Mouse (Mus musculus) midbrain, embryonic 13.5 days (tissue): Measurements from ENCODE around the gene P4ha2. TPM values are rescaled to one million over a fixed set of nuclear protein-coding genes. Genes with fewer than 3 reads are reported as not detected.

Experiments
- ATAC-seq: fragments of 200-750 bp; cut with Nextera tagmentation; 2 replicates; pipeline ENCODE4 v1.8.0; 2017; ENCODE audit warnings: mild to moderate bottlenecking, moderate TSS enrichment, moderate library complexity
- H3K27ac ChIP-seq: fragments of 300-500 bp; sonication (generic); 2 replicates; pipeline ENCODE4 v1.5.1; 2015; ENCODE audit warnings: inconsistent platforms, mild to moderate bottlenecking, moderate library complexity
- H3K27me3 ChIP-seq: fragments of 300-500 bp; sonication (generic); 2 replicates; pipeline ENCODE4 v1.6.1; 2015; ENCODE audit warnings: mild to moderate bottlenecking, inconsistent platforms
- H3K36me3 ChIP-seq: fragments of 300-500 bp; sonication (generic); 2 replicates; pipeline ENCODE4 v1.6.1; 2015; ENCODE audit warnings: mild to moderate bottlenecking, inconsistent platforms
- H3K4me1 ChIP-seq: fragments of 300-500 bp; sonication (generic); replicated peaks from 2 replicates; pipeline ENCODE4 v1.6.1; 2015; ENCODE audit warnings: inconsistent platforms
- H3K4me2 ChIP-seq: fragments of 300-500 bp; sonication (generic); replicated peaks from 2 replicates; pipeline ENCODE4 v1.6.1; 2015; ENCODE audit warnings: moderate library complexity, mild to moderate bottlenecking, inconsistent platforms
- H3K4me3 ChIP-seq: fragments of 300-500 bp; sonication (generic); replicated peaks from 2 replicates; pipeline ENCODE4 v1.5.1; 2015; ENCODE audit warnings: mild to moderate bottlenecking, inconsistent platforms
- H3K9ac ChIP-seq: fragments of 300-500 bp; sonication (generic); replicated peaks from 2 replicates; pipeline ENCODE4 v1.6.1; 2015; ENCODE audit warnings: mild to moderate bottlenecking, inconsistent platforms
- H3K9me3 ChIP-seq: fragments of 300-500 bp; sonication (generic); 2 replicates; pipeline ENCODE4 v1.6.1; 2016; ENCODE audit warnings: mild to moderate bottlenecking, inconsistent platforms
- WGBS: fragments of 180-500 bp; shearing (Covaris S2); methylation state at CpG from one replicate; pipeline ENCODE4 v1.1.7; 2015; 5-methylcytosine and 5-hydroxymethylcytosine counted together
- polyA plus RNA-seq: library from polyadenylated mRNA; unstranded; fragments of >200 nt; fragmentation: Nextera tagmentation; extraction: Ambion mirVana; gene quantifications from 2 replicates; pipeline ENCODE4 v1.2.1, GENCODE M21; 2015

Gene P4ha2
- polyA plus RNA-seq = 6.0 and 7.8 TPM in 2 replicates

DNA sequence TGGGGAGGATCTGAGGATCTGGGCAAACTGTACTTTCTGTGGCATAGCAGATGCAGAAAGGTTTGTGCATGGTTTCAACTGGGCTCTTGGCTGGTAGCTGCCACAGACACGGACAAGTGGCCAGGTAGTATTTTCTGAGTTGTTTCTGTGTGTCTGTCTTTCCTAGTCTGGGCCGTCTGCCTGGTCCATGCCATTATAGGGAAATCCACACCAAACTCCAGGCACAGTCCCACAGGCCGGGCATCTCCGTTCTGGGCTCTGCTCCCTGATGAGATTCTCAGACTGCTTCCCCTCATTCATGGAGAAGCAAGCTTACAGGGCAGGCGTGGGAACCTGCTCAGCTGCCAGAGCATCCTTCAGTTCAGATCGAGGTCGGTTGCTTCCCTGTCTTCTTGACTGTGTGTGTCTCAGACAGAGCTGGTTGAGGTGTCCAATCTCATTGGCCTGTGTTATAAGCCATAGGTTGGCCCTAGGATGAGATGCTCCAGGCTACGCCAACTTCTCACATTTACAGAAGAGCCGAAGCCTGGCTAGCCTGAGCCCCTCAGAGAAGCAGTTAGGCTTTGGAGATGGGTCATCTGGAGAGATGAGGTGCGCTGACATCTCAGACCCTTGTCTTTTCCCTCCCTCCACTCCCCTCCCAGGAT, at the start of gene P4ha2:
P4ha2 (plus strand) TSS at position 51 of the 647 bp plus-strand sequence.
- Histone ChIP-seq H3K36me3 (no peaks in the 10 kb centered on the region), H3K9me3 (no peaks in the 10 kb centered on the region), H3K4me1 (peaks cover 15% of the 10 kb centered on the region), H3K9ac (peak within 1 kb of the TSS; percentile 75), H3K4me2 (peak within 1 kb of the TSS; percentile 99), H3K4me3 (peak within 1 kb of the TSS; percentile 63), H3K27me3 (peaks cover 25% of the 10 kb centered on the region), H3K27ac (no peak within 1 kb of the TSS)
- WGBS = 49% methylated on average over 10 of the region's 10 CpGs
- ATAC-seq = peak; percentile 67

DNA sequence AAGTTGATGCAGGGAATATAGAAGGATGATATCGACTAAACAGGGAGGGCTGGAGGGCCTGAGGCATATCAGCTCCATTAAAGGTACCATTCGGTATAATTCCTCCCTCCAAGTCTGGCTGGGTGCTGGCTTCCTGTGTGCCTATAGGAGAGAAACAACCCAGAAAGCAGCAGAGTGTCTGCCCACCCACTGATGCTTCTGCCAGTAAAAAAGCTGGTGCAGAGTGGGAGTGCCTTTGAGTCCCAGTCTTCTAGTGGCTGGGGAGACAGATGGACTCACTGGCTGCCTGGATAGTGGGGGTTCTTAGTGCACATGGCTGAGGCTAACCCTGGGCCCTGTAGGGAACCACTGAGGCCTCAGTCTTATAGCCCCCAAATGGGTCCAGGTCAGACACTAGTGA, 49.7 kb upstream of the P4ha2 start:
- Histone ChIP-seq H3K4me2 (no peak overlapping the region), H3K9ac (no peak overlapping the region), H3K4me3 (no peak overlapping the region), H3K36me3 (no peaks in the 10 kb centered on the region), H3K9me3 (no peaks in the 10 kb centered on the region), H3K27ac (no peak overlapping the region), H3K4me1 (no peaks in the 10 kb centered on the region), H3K27me3 (no peaks in the 10 kb centered on the region)
- WGBS = 85% methylated on average over 2 of the region's 2 CpGs
- no peak for ATAC-seq

DNA sequence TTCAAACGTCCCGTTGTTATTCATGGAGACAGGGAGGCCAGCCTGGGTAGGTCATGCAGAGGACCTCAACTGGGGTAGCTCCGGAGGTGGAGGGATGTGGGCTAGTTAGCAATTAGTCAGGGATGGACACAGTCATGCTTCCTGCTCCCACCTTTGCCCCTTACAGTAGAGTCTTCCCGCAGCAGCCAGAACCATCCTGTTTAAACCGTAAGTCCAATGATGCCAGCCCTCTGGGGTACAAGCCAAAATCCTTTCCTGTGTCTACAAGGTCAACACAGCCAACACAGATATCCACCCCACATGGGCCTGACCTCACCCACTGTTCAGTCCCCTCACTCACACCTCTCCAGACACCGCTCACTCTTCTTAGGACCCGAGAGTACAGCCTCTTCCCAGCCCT, 48.7 kb upstream of the P4ha2 start:
- WGBS = 87% methylated on average over 7 of the region's 7 CpGs
- no peak for ATAC-seq
- Histone ChIP-seq H3K27ac (no peak overlapping the region), H3K4me2 (no peak overlapping the region), H3K36me3 (no peaks in the 10 kb centered on the region), H3K9ac (no peak overlapping the region), H3K4me3 (no peak overlapping the region), H3K9me3 (no peaks in the 10 kb centered on the region), H3K4me1 (no peaks in the 10 kb centered on the region), H3K27me3 (no peaks in the 10 kb centered on the region)

DNA sequence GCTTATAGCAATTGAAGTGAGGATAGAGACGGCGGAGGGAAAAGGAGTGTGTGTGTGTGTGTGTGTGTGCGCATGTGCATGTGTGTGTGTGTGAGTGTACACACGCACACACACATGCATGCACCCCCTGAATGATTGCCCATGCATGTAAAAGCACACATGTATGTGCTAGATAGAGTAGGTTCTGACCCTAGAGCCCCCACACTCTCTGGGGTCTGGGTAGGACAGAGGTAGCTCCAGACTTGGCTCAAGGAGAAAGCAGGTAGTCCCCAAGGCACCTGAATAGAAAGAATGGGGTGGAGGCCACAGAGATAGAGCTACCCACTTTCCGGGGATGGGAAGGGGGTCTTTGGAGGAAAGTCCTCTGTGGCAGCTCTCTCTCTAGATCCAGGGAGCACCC, 47.8 kb upstream of the P4ha2 start:
- Histone ChIP-seq H3K9me3 (no peaks in the 10 kb centered on the region), H3K4me3 (no peak overlapping the region), H3K27me3 (no peaks in the 10 kb centered on the region), H3K4me2 (no peak overlapping the region), H3K36me3 (no peaks in the 10 kb centered on the region), H3K27ac (no peak overlapping the region), H3K4me1 (peaks cover under 1% of the 10 kb centered on the region), H3K9ac (no peak overlapping the region)
- 93% methylated on average over 5 of the region's 5 CpGs for WGBS
- ATAC-seq = no peak

DNA sequence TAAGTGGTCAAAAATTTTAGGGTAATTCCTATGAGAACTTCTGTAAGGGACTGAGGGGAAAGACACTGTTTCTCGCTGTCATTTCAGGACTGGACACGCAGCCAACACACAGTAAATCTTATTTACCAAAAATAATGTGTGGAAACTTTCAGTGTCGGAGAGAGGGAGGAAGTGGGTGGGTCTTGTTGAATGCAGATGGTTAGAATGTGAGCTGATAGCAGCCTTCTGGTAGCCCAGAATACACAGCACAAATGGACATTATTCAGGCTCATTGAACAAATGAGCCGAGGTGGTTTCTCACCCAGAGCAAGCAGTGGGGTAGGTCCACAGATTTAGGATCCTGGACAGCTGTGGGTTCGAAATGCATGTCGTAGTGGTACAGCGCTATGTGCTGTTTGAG, 46.8 kb upstream of the P4ha2 start:
- no peak overlapping the region for H3K4me2 ChIP-seq
- H3K4me3 ChIP-seq = no peak overlapping the region
- peaks cover 10% of the 10 kb centered on the region for H3K4me1 ChIP-seq
- no peaks in the 10 kb centered on the region for H3K27me3 ChIP-seq
- 90% methylated on average over 7 of the region's 7 CpGs for WGBS
- no peak for ATAC-seq
- H3K9me3 ChIP-seq = no peaks in the 10 kb centered on the region
- H3K27ac ChIP-seq = no peak overlapping the region
- H3K36me3 ChIP-seq = no peaks in the 10 kb centered on the region
- H3K9ac ChIP-seq = no peak overlapping the region

DNA sequence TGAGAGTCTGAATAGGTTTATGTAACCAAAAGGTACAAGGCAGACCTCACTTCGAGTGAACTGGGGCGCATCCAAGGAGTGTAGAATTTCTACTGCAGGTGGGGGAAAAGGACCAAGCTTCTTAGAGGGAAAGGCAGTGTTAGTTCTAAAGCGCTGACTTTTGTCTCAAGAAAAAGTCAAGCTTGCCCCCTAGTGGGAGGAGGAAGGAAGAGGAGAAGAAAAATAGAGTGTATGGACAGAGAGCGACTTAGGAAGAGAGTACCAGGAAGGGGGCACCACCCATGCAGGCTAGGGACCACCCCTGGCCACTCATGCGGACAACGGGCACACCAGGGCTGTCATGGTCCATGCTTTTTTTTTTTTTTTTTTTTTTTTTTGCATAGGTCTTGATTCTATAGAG, 45.6 kb upstream of the P4ha2 start:
- H3K27me3 ChIP-seq = no peaks in the 10 kb centered on the region
- no peaks in the 10 kb centered on the region for H3K36me3 ChIP-seq
- 41% methylated on average over 6 of the region's 6 CpGs for whole genome bisulfite sequencing
- no peaks in the 10 kb centered on the region for H3K9me3 ChIP-seq
- no peak overlapping the region for H3K9ac ChIP-seq
- ATAC-seq = no peak
- H3K4me1 ChIP-seq = peaks cover 22% of the 10 kb centered on the region
- no peak overlapping the region for H3K27ac ChIP-seq
- no peak overlapping the region for H3K4me3 ChIP-seq
- H3K4me2 ChIP-seq = no peak overlapping the region

DNA sequence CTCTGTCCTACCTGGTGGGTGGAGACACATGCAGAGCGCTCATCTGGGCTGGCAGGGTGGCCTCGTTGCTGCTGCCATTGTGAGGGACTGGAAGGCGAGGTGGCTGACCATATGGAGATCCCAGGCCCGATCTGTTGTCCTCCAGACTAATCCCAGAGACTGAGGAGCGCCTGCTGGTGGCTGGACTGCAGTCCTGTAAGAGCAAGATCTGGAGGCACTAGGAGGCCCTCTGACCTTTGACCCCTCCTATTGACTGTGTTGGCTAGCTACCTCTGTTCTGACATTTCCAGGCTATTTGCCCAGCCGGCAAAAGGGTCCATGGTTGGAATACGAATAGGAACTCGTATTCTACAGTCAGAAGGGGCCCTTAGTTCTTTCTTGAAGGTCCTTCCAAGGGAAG, 43.8 kb upstream of the P4ha2 start:
- no peak for ATAC-seq

DNA sequence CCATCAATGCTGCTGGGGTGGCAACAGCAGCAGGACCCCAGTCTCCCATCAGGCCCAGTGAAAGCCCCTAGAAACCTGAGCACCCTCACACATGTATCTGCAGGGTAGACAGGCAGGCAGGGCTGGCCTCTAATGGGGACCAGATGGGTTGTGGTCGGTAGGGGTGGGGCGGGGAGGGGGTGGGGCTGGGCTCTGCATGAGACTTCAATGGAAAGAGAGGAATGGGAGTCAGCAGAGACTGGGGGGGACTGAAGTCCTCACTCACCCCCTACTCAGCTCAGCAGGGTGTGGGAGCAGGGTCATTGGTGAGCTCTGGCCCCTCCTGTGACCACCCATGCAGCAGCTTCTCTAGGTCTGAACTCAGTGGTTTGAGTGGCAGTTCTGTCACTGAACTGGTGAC, 42.5 kb upstream of the P4ha2 start:
- H3K9ac ChIP-seq = no peak overlapping the region

More for the DNA sequence above, 43.8 kb upstream of the P4ha2 start:
- H3K36me3 ChIP-seq = no peaks in the 10 kb centered on the region
- H3K4me1 ChIP-seq = peaks cover 28% of the 10 kb centered on the region
- no peak overlapping the region for H3K27ac ChIP-seq
- no peak overlapping the region for H3K9ac ChIP-seq
- H3K27me3 ChIP-seq = no peaks in the 10 kb centered on the region
- 18% methylated on average over 8 of the region's 8 CpGs for WGBS
- H3K4me3 ChIP-seq = no peak overlapping the region
- H3K4me2 ChIP-seq = no peak overlapping the region
- no peaks in the 10 kb centered on the region for H3K9me3 ChIP-seq

DNA sequence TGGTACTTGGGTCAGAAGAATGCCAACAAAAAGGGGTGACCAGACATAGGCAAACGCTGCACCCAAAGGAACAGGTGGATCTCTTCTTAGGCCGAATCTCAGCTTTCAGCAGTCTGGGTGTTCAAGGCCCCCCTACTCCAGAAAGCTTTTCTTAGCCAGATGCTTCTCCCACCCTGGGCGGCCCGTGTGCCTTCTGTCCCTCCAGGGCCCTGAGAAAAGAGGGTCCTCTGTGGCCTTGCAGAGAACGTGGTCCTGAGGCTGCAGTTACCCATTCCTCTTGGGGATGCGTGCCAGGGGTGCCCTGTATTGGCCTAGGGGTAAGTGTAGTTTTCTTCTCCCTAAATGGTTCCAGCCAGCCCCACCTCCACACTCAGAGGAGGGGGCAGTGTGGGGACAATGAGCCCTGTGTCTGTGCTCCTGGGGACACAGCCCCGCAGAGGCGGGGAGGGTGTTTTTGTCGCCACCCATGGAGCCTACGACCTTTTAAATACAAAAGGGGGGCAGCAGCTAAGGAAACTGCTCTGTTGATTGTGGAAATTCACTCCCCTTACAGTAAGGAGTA, 41.8 kb upstream of the P4ha2 start:
- H3K9ac ChIP-seq = 0 out of 2 replicates have a peak overlapping the region, but pooled peaks have one; percentile 16
- H3K4me1 ChIP-seq = peaks cover 34% of the 10 kb centered on the region
- H3K27me3 ChIP-seq = no peaks in the 10 kb centered on the region
- H3K9me3 ChIP-seq = no peaks in the 10 kb centered on the region
- WGBS = 32% methylated on average over 10 of the region's 10 CpGs
- peak; percentile 64 for ATAC-seq
- no peak overlapping the region for H3K4me3 ChIP-seq
- H3K4me2 ChIP-seq = no peak overlapping the region
- peak overlapping the region; percentile 64 for H3K27ac ChIP-seq
- no peaks in the 10 kb centered on the region for H3K36me3 ChIP-seq

More for the DNA sequence above, 42.5 kb upstream of the P4ha2 start:
- no peak overlapping the region for H3K4me3 ChIP-seq
- peaks cover 31% of the 10 kb centered on the region for H3K4me1 ChIP-seq
- no peaks in the 10 kb centered on the region for H3K36me3 ChIP-seq
- no peak overlapping the region for H3K4me2 ChIP-seq
- no peak for ATAC-seq
- no peaks in the 10 kb centered on the region for H3K27me3 ChIP-seq
- no peaks in the 10 kb centered on the region for H3K9me3 ChIP-seq
- WGBS = 40% methylated on average over 2 of the region's 2 CpGs
- H3K27ac ChIP-seq = no peak overlapping the region

DNA sequence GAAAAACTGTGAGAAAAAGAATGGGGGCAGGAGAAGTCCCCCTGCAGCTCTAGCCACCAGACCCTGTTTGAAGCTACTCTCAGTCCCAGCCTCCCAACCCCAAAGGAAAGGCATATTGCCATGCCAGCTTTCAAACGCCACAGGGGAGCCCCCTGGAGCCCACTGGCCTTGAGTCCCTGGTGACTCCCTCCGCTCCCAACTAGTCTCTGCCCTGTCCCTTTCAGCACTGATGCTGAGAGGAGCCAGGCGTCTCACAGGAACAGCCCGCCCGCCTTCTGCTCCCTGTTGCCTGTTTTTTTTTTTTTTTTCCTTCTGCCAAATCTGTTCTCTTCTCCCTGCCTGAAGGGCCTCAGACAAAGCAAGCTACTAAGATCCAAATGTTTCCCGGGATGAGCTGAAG, 41.3 kb upstream of the P4ha2 start:
- H3K9ac ChIP-seq = 0 out of 2 replicates have a peak overlapping the region, but pooled peaks have one; percentile 16
- peak overlapping the region; percentile 64 for H3K27ac ChIP-seq
- no peaks in the 10 kb centered on the region for H3K27me3 ChIP-seq
- no peak overlapping the region for H3K4me3 ChIP-seq
- peak; percentile 51 for ATAC-seq
- H3K4me1 ChIP-seq = peaks cover 34% of the 10 kb centered on the region
- H3K36me3 ChIP-seq = no peaks in the 10 kb centered on the region
- H3K9me3 ChIP-seq = no peaks in the 10 kb centered on the region
- 2% methylated on average over 6 of the region's 6 CpGs for WGBS
- no peak overlapping the region for H3K4me2 ChIP-seq

DNA sequence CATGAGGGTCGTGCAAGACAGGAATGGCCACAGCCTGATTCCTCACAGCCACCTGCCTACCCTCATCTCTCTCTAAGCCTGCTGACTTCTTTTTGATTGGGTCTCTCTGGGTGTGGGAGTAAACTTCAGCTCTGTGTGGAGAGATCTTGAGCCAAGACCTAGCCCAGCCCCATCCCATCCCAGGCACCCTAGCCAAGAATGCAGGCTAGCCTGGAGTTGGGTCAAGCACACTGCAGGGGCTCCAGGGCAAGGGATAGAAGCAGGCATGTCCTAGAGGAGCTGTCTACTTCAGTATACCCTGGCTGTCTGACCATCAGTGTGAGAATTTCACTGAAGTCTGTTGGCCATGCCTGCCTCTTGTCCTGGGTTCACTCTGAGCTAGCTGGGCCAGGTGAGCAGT, 40.4 kb upstream of the P4ha2 start:
- ATAC-seq = no peak
- Histone ChIP-seq H3K4me2 (no peak overlapping the region), H3K4me1 (peaks cover 34% of the 10 kb centered on the region), H3K9ac (no peak overlapping the region), H3K9me3 (no peaks in the 10 kb centered on the region), H3K36me3 (no peaks in the 10 kb centered on the region), H3K27me3 (no peaks in the 10 kb centered on the region), H3K4me3 (no peak overlapping the region), H3K27ac (no peak overlapping the region)
- WGBS = 47% methylated on average over 1 of the region's 1 CpGs

DNA sequence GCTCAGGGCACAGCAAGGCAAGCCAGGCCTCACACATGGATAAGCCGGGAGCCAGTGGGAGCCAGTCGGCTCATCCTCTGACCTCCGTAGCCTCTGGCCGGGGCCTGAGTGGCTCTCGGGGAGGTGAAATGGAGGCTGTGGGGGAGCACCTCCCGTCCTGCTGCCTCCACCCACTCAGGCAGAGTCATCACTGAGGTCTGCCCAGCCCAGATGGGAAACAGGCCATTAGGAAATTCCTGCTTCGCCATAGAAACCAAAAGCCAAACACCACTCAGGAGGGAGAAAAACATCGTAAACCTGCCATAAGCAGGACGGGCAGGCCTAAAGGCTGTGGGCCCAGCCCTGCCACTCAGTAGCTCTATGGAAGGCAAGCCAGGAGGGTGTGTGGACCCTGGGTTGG, 39.6 kb upstream of the P4ha2 start:
- no peak overlapping the region for H3K4me2 ChIP-seq
- no peak for ATAC-seq
- H3K4me3 ChIP-seq = no peak overlapping the region
- H3K36me3 ChIP-seq = no peaks in the 10 kb centered on the region
- peaks cover 34% of the 10 kb centered on the region for H3K4me1 ChIP-seq
- no peaks in the 10 kb centered on the region for H3K27me3 ChIP-seq
- no peak overlapping the region for H3K9ac ChIP-seq
- H3K9me3 ChIP-seq = no peaks in the 10 kb centered on the region
- no peak overlapping the region for H3K27ac ChIP-seq
- 65% methylated on average over 9 of the region's 9 CpGs for WGBS
